Mouse (Mus musculus) hindbrain, embryonic 13.5 days (tissue): ENCODE results near the gene Mettl25. TPM values are rescaled to one million over a fixed set of nuclear protein-coding genes. Genes with fewer than 3 reads are reported as not detected.

Experiments used
- ATAC-seq: fragments of 200-750 bp; cut with Nextera tagmentation; 2 replicates; pipeline ENCODE4 v1.8.0; 2017; ENCODE audit warnings: moderate TSS enrichment; ENCODE audit not compliant: low FRiP score
- H3K27ac ChIP-seq: fragments of 300-500 bp; sonication (generic); 2 replicates; pipeline ENCODE4 v1.5.1; 2015; ENCODE audit warnings: inconsistent platforms, mild to moderate bottlenecking, moderate library complexity
- H3K27me3 ChIP-seq: fragments of 300-500 bp; sonication (generic); 2 replicates; pipeline ENCODE4 v1.6.1; 2015; ENCODE audit warnings: mild to moderate bottlenecking, inconsistent platforms
- H3K36me3 ChIP-seq: fragments of 300-500 bp; sonication (generic); 2 replicates; pipeline ENCODE4 v1.6.1; 2015; ENCODE audit warnings: mild to moderate bottlenecking, inconsistent platforms
- H3K4me1 ChIP-seq: fragments of 300-500 bp; sonication (generic); replicated peaks from 2 replicates; pipeline ENCODE4 v1.6.1; 2015; ENCODE audit warnings: inconsistent platforms
- H3K4me2 ChIP-seq: fragments of 300-500 bp; sonication (generic); 2 replicates; pipeline ENCODE4 v1.6.1; 2015; ENCODE audit warnings: inconsistent platforms, mild to moderate bottlenecking, moderate library complexity
- H3K4me3 ChIP-seq: fragments of 300-500 bp; sonication (generic); 2 replicates; pipeline ENCODE4 v1.5.1; 2015; ENCODE audit warnings: mild to moderate bottlenecking, inconsistent platforms
- H3K9ac ChIP-seq: fragments of 300-500 bp; sonication (generic); 2 replicates; pipeline ENCODE4 v1.6.1; 2015; ENCODE audit warnings: mild to moderate bottlenecking, inconsistent platforms
- H3K9me3 ChIP-seq: fragments of 300-500 bp; sonication (generic); 2 replicates; pipeline ENCODE4 v1.6.1; 2016; ENCODE audit warnings: inconsistent platforms
- WGBS: fragments of 180-500 bp; shearing (Covaris S2); methylation state at CpG from one replicate; pipeline ENCODE4 v1.1.7; 2015; 5-methylcytosine and 5-hydroxymethylcytosine counted together
- polyA plus RNA-seq: library from polyadenylated mRNA; unstranded; fragments of >200 nt; fragmentation: Nextera tagmentation; extraction: Ambion mirVana; gene quantifications from 2 replicates; pipeline ENCODE4 v1.2.1, GENCODE M21; 2015

The Mettl25 gene
- polyA plus RNA-seq, result 14.4 and 14.5 TPM in 2 replicates

- Histone ChIP-seq H3K27me3 (no peaks in the 10 kb centered on the region), H3K9ac (peak within 1 kb of the TSS; percentile 83), H3K9me3 (no peaks in the 10 kb centered on the region), H3K4me1 (peaks cover 9% of the 10 kb centered on the region), H3K36me3 (peaks cover 32% of the 10 kb centered on the region), H3K27ac (peak within 1 kb of the TSS; percentile 98), H3K4me3 (peak within 1 kb of the TSS; percentile 84), H3K4me2 (peak within 1 kb of the TSS; percentile 81)
- peak; percentile 98 for ATAC-seq
- WGBS, result under 1% methylated on average over 90 of the region's 90 CpGs
Measured at GRCm38 (mm10) chr10:105840928-105841888, at the start of gene Mettl25, which contains the start of gene Ccdc59. Gene Mettl25, minus strand, starts transcription at chr10:105841380. Gene Ccdc59, plus strand, starts transcription at chr10:105841067.

- H3K27me3 ChIP-seq, result no peaks in the 10 kb centered on the region
- H3K4me3 ChIP-seq, result no peak overlapping the region
- no peaks in the 10 kb centered on the region for H3K9me3 ChIP-seq
- H3K4me2 ChIP-seq, result no peak overlapping the region
- no peak overlapping the region for H3K9ac ChIP-seq
- no peak for ATAC-seq
- no peaks in the 10 kb centered on the region for H3K4me1 ChIP-seq
- H3K36me3 ChIP-seq, result no peaks in the 10 kb centered on the region
- no peak overlapping the region for H3K27ac ChIP-seq
- 53% methylated on average over 4 of the region's 4 CpGs for WGBS
Measured at GRCm38 (mm10) chr10:105867312-105867711, 26.1 kb upstream of the Mettl25 start.

GRCm38 (mm10) chr10:105851136-105851535, 10.0 kb upstream of the Mettl25 start:
- 91% methylated on average over 4 of the region's 4 CpGs for WGBS
- ATAC-seq, result no peak
- H3K27me3 ChIP-seq, result no peaks in the 10 kb centered on the region

GRCm38 (mm10) chr10:105850286-105850685, 9.1 kb upstream of the Mettl25 start:
- Histone ChIP-seq H3K27ac (no peak overlapping the region), H3K36me3 (peaks cover 52% of the 10 kb centered on the region), H3K4me2 (no peak overlapping the region), H3K27me3 (no peaks in the 10 kb centered on the region), H3K9ac (no peak overlapping the region), H3K9me3 (no peaks in the 10 kb centered on the region), H3K4me3 (no peak overlapping the region), H3K4me1 (no peaks in the 10 kb centered on the region)
- 87% methylated on average over 5 of the region's 5 CpGs for WGBS
- ATAC-seq, result no peak

More at GRCm38 (mm10) chr10:105851136-105851535, 10.0 kb upstream of the Mettl25 start:
- H3K4me1 ChIP-seq, result no peaks in the 10 kb centered on the region
- H3K9ac ChIP-seq, result no peak overlapping the region
- peaks cover 44% of the 10 kb centered on the region for H3K36me3 ChIP-seq
- H3K27ac ChIP-seq, result no peak overlapping the region
- H3K4me2 ChIP-seq, result no peak overlapping the region
- H3K4me3 ChIP-seq, result no peak overlapping the region
- H3K9me3 ChIP-seq, result no peaks in the 10 kb centered on the region

- Histone ChIP-seq H3K27me3 (no peaks in the 10 kb centered on the region), H3K27ac (no peak overlapping the region), H3K4me3 (peak overlapping the region; percentile 4), H3K9me3 (no peaks in the 10 kb centered on the region), H3K36me3 (peaks cover 42% of the 10 kb centered on the region), H3K9ac (no peak overlapping the region), H3K4me1 (peaks cover 9% of the 10 kb centered on the region), H3K4me2 (peak overlapping the region; percentile 81)
- 85% methylated on average over 7 of the region's 7 CpGs for WGBS
- ATAC-seq, result no peak
Measured at GRCm38 (mm10) chr10:105842574-105842973, 1.4 kb upstream of the Mettl25 start.

GRCm38 (mm10) chr10:105834627-105835228, 6.5 kb downstream of the Mettl25 start:
- H3K4me2 ChIP-seq, result no peak overlapping the region
- no peak overlapping the region for H3K9ac ChIP-seq
- H3K27ac ChIP-seq, result no peak overlapping the region
- H3K36me3 ChIP-seq, result no peaks in the 10 kb centered on the region
- WGBS, result 65% methylated on average over 10 of the region's 10 CpGs
- H3K4me3 ChIP-seq, result no peak overlapping the region
- ATAC-seq, result peak; percentile 72
- no peaks in the 10 kb centered on the region for H3K27me3 ChIP-seq
- H3K9me3 ChIP-seq, result no peaks in the 10 kb centered on the region
- no peaks in the 10 kb centered on the region for H3K4me1 ChIP-seq

GRCm38 (mm10) chr10:105806259-105807010, 34.7 kb downstream of the Mettl25 start:
- WGBS, result 87% methylated on average over 7 of the region's 7 CpGs
- Histone ChIP-seq H3K27ac (no peak overlapping the region), H3K9ac (no peak overlapping the region), H3K4me3 (no peak overlapping the region), H3K4me2 (no peak overlapping the region), H3K9me3 (no peaks in the 10 kb centered on the region), H3K36me3 (no peaks in the 10 kb centered on the region), H3K27me3 (no peaks in the 10 kb centered on the region), H3K4me1 (no peaks in the 10 kb centered on the region)
- ATAC-seq, result no peak

- WGBS, result 89% methylated on average over 2 of the region's 2 CpGs
- no peak for ATAC-seq
- no peak overlapping the region for H3K4me2 ChIP-seq
- no peak overlapping the region for H3K9ac ChIP-seq
- H3K27ac ChIP-seq, result no peak overlapping the region
- no peaks in the 10 kb centered on the region for H3K9me3 ChIP-seq
- H3K36me3 ChIP-seq, result no peaks in the 10 kb centered on the region
- H3K4me1 ChIP-seq, result no peaks in the 10 kb centered on the region
- H3K4me3 ChIP-seq, result no peak overlapping the region
- no peaks in the 10 kb centered on the region for H3K27me3 ChIP-seq
Measured at GRCm38 (mm10) chr10:105803461-105803860, 37.7 kb downstream of the Mettl25 start.

GRCm38 (mm10) chr10:105802132-105802531, 39.0 kb downstream of the Mettl25 start:
- Histone ChIP-seq H3K4me3 (no peak overlapping the region), H3K9me3 (no peaks in the 10 kb centered on the region), H3K27me3 (no peaks in the 10 kb centered on the region), H3K27ac (no peak overlapping the region), H3K4me2 (no peak overlapping the region), H3K36me3 (no peaks in the 10 kb centered on the region), H3K9ac (no peak overlapping the region), H3K4me1 (no peaks in the 10 kb centered on the region)
- no peak for ATAC-seq
- 93% methylated on average over 6 of the region's 6 CpGs for WGBS

- ATAC-seq, result no peak
- WGBS, result 87% methylated on average over 6 of the region's 6 CpGs
- no peak overlapping the region for H3K27ac ChIP-seq
- no peaks in the 10 kb centered on the region for H3K9me3 ChIP-seq
- no peak overlapping the region for H3K9ac ChIP-seq
- no peaks in the 10 kb centered on the region for H3K36me3 ChIP-seq
- no peaks in the 10 kb centered on the region for H3K4me1 ChIP-seq
- no peak overlapping the region for H3K4me2 ChIP-seq
- no peak overlapping the region for H3K4me3 ChIP-seq
- no peaks in the 10 kb centered on the region for H3K27me3 ChIP-seq
Measured at GRCm38 (mm10) chr10:105801147-105801546, 40.0 kb downstream of the Mettl25 start.

GRCm38 (mm10) chr10:105797250-105797924, 43.8 kb downstream of the Mettl25 start:
- ATAC-seq, result no peak
- Histone ChIP-seq H3K4me1 (no peaks in the 10 kb centered on the region), H3K9ac (no peak overlapping the region), H3K27me3 (no peaks in the 10 kb centered on the region), H3K4me2 (no peak overlapping the region), H3K9me3 (no peaks in the 10 kb centered on the region), H3K27ac (no peak overlapping the region), H3K4me3 (no peak overlapping the region), H3K36me3 (peaks cover 7% of the 10 kb centered on the region)
- 87% methylated on average over 8 of the region's 8 CpGs for WGBS
